Mouse (Mus musculus): Measurements from ENCODE around the gene Ahdc1. TPM values are rescaled to one million over a fixed set of nuclear protein-coding genes. Genes with fewer than 3 reads are reported as not detected.
A peak's percentile ranks its signal among the peaks of the same experiment; 100 is the strongest.

Gene Ahdc1
- total and polyA plus RNA-seq, 3 experiments: 1.6 to 19.9 (median 8.4) TPM

DNA sequence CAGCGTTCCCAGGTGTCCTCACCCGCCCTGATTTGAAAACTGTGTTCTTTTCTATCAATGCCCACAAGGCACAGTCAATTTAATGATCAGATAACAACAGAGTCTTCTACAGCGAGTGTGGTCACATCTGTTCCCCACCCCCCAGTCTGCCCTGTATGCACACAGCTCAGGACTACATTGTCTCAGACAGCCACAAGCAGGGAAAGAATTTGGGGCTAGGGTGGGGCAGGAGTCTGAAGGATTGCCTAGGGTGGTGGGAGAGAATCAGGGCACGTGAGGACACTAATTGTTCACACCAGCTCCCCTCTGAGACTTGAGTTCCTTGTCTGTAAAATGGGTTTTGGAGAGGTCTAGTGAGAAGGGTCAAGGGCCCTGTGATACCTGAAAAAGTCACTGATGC lies 17.5 kb upstream of the Ahdc1 start:
- H3K27me3 ChIP-seq (replicated peaks): no peaks in the 10 kb centered on the region
- dilution Hi-C loops (cut with MboI; ENCODE audit: extremely low pct_ligation_motif_present, extremely low pct_unique_long_range_greater_than_20kb, low sequenced_read_pairs): no loop called here
- H3K36me3 ChIP-seq (replicated peaks in 1 of 2; ENCODE audit: control insufficient read depth in 1 of 2, insufficient read depth in 1 of 2, low read length in 1 of 2): no peaks in the 10 kb centered on the region
- no peak overlapping the region for H3K9ac ChIP-seq (ENCODE audit: insufficient read depth, low read depth)
- no peak overlapping the region for H3K4me3 ChIP-seq (replicated peaks in 1 of 3; ENCODE audit: low read depth in 2 of 3, low read length in 2 of 3, poor library complexity in 1 of 3)
- no peak for DNase-seq (ENCODE audit: extremely low read depth)
- no peak overlapping the region for H3K27ac ChIP-seq (ENCODE audit: insufficient read depth, low read depth)
- H3K79me2 ChIP-seq (replicated peaks; ENCODE audit: control insufficient read depth, extremely low read depth, insufficient read depth, poor library complexity, severe bottlenecking): no peaks in the 10 kb centered on the region
- peaks cover 7 to 30% of the 10 kb centered on the region in 2 experiments for H3K4me1 ChIP-seq (ENCODE audit: control insufficient read depth in 1 of 2, insufficient read depth in 2 of 2)
- TF ChIP-seq NRF1 (IDR thresholded peaks at IDR 0.05; ENCODE audit: low read depth, low read length) (no peak), MXI1 (IDR thresholded peaks at IDR 0.05; ENCODE audit: low read depth, low read length) (no peak), TCF12 (IDR thresholded peaks at IDR 0.05; ENCODE audit: low read depth, low read length) (no peak), CHD2 (IDR thresholded peaks at IDR 0.05; ENCODE audit: low read length) (no peak), ZKSCAN1 (IDR thresholded peaks at IDR 0.05; ENCODE audit: borderline replicate concordance, low read depth, low read length) (no peak), CTCF (conservative IDR thresholded peaks at IDR 0.05 in 1 of 2, IDR thresholded peaks at IDR 0.05 in 1 of 2; ENCODE audit: low read depth in 2 of 2, low read length in 2 of 2) (no peak), TBP (conservative IDR thresholded peaks at IDR 0.05; ENCODE audit: low read depth, low read length) (no peak), ZMIZ1 (IDR thresholded peaks at IDR 0.05; ENCODE audit: low read depth, low read length) (no peak), USF2 (conservative IDR thresholded peaks at IDR 0.05; ENCODE audit: low read depth, low read length) (no peak), BHLHE40 (IDR thresholded peaks at IDR 0.05; ENCODE audit: low read depth, low read length) (no peak), ZNF384 (IDR thresholded peaks at IDR 0.05; ENCODE audit: low read depth, low read length) (no peak), RCOR1 (conservative IDR thresholded peaks at IDR 0.05; ENCODE audit: low read depth, low read length) (no peak), GABPA (IDR thresholded peaks at IDR 0.05; ENCODE audit: insufficient replicate concordance, low read depth, low read length) (no peak), ETS1 (conservative IDR thresholded peaks at IDR 0.05; ENCODE audit: low read depth, low read length) (no peak), HCFC1 (IDR thresholded peaks at IDR 0.05; ENCODE audit: low read depth, low read length) (no peak), NELFE (IDR thresholded peaks at IDR 0.05; ENCODE audit: low read depth, low read length) (no peak)
- H3K4me2 ChIP-seq (ENCODE audit: insufficient read depth, low read depth, poor library complexity, severe bottlenecking): no peak overlapping the region
- in situ Hi-C loops (cut with MboI; ENCODE audit: low pct_ligation_motif_present, low pct_unique_long_range_greater_than_20kb, low sequenced_read_pairs): loop anchor here (5.0 kb wide), 1 partner anchor 41 kb away; no protein-coding TSS in a partner anchor
- no peaks in the 10 kb centered on the region for H3K9me3 ChIP-seq (replicated peaks; ENCODE audit: low read length)

DNA sequence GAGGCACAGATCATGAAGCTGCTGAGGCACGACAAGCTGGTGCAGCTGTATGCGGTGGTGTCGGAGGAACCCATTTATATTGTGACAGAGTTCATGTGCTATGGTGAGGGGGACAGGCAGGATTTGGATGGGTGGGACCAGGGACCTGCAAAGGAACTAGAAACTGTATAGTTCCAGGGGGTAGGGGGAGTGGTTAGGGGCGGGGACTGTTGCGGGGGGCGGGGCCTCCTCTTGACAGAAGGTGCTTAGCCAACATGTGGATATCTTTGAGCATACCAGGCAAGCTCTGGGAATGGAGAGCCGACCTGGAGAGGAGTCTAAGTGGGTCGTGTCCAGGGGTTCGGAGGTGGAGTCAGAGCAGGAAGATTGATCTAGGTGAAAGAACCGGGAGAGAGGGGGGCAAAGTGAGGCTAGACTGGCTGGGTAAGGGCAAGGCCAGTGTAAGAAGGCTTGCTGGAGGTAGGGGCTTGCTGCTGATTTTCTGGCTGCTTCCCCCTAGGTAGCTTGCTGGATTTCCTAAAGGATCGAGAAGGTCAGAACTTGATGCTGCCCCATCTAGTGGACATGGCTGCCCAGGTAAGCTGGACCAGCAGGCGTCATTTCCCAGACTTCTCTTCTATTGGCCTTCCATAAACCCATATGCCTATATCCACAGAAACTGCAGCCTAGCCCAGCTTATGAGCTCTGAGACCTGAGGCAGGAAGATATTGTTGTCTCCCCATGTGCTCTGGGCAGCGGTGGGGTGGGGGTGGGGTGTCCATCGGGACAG lies 13.4 kb upstream of the Ahdc1 start:
- no peak for TF ChIP-seq E2F4 (IDR thresholded peaks at IDR 0.05; ENCODE audit: insufficient replicate concordance, low read depth, low read length)
- TF ChIP-seq SMC3 (IDR thresholded peaks at IDR 0.05; ENCODE audit: low read depth, low read length): peak; percentile 19
- TF ChIP-seq EP300 (IDR thresholded peaks at IDR 0.05; ENCODE audit: low read length): no peak
- TF ChIP-seq USF1 (IDR thresholded peaks at IDR 0.05; ENCODE audit: low read depth, low read length): no peak
- no peak for TF ChIP-seq BHLHE40 (IDR thresholded peaks at IDR 0.05; ENCODE audit: low read depth, low read length)
- no peak for TF ChIP-seq ZC3H11A (IDR thresholded peaks at IDR 0.05; ENCODE audit: low read depth, low read length)
- DNase-seq (ENCODE audit: extremely low read depth): no peak
- in situ Hi-C loops (cut with MboI; ENCODE audit: low pct_ligation_motif_present, low pct_unique_long_range_greater_than_20kb, low sequenced_read_pairs): no loop called here
- Histone ChIP-seq H3K4me2 (ENCODE audit: insufficient read depth, low read depth, poor library complexity, severe bottlenecking) (no peak overlapping the region), H3K27me3 (replicated peaks) (no peaks in the 10 kb centered on the region), H3K4me3 (replicated peaks in 1 of 3; ENCODE audit: low read depth in 2 of 3, low read length in 2 of 3, poor library complexity in 1 of 3) (no peak overlapping the region), H3K4me1 (ENCODE audit: control insufficient read depth in 1 of 2, insufficient read depth in 2 of 2) (peaks cover 7 to 20% of the 10 kb centered on the region in 2 experiments), H3K9me3 (replicated peaks; ENCODE audit: low read length) (no peaks in the 10 kb centered on the region), H3K36me3 (replicated peaks in 1 of 2; ENCODE audit: control insufficient read depth in 1 of 2, insufficient read depth in 1 of 2, low read length in 1 of 2) (no peaks in the 10 kb centered on the region), H3K9ac (ENCODE audit: insufficient read depth, low read depth) (no peak overlapping the region), H3K27ac (ENCODE audit: insufficient read depth, low read depth) (no peak overlapping the region), H3K79me2 (replicated peaks; ENCODE audit: control insufficient read depth, extremely low read depth, insufficient read depth, poor library complexity, severe bottlenecking) (no peaks in the 10 kb centered on the region)
- dilution Hi-C loops (cut with MboI; ENCODE audit: extremely low pct_ligation_motif_present, extremely low pct_unique_long_range_greater_than_20kb, low sequenced_read_pairs): no loop called here
